Mouse (Mus musculus) bone marrow, adult 2 months (tissue): ENCODE measurements around the gene Lrmda. TPM values are rescaled to one million over a fixed set of nuclear protein-coding genes. Genes with fewer than 3 reads are reported as not detected.

Source experiments
- H3K27ac ChIP-seq: fragments of 200-500 bp; 2 replicates; pipeline ENCODE4 v1.5.1; 2012; ENCODE audit warnings: low read depth, mild to moderate bottlenecking, control low read depth, inconsistent platforms, low read length; ENCODE audit not compliant: control insufficient read depth, poor library complexity, insufficient read depth
- H3K4me1 ChIP-seq: fragments of 200-500 bp; 2 replicates; pipeline ENCODE4 v1.6.1; 2011; ENCODE audit warnings: low read length; ENCODE audit not compliant: control insufficient read depth, insufficient read depth
- H3K4me3 ChIP-seq: fragments of 200-500 bp; replicated peaks from 2 replicates; pipeline ENCODE3; 2011; ENCODE audit warnings: mild to moderate bottlenecking, low read depth, low read length, control low read depth; ENCODE audit not compliant: control insufficient read depth
- CTCF ChIP-seq: fragments of 200-500 bp; IDR thresholded peaks from 2 replicates; pipeline ENCODE4 v1.5.1; 2011; ENCODE audit warnings: low read length, control low read depth; ENCODE audit not compliant: control insufficient read depth, insufficient read depth
- POLR2A ChIP-seq: fragments of 200-500 bp; IDR thresholded peaks from 2 replicates; pipeline ENCODE4 v1.6.1; 2011; ENCODE audit warnings: low read depth, mild to moderate bottlenecking, control low read depth, low read length, borderline replicate concordance; ENCODE audit not compliant: control insufficient read depth
- WGBS: fragments of 180-500 bp; shearing (Covaris S2); methylation state at CpG from one replicate; pipeline ENCODE4 v1.1.7; 2018; 5-methylcytosine and 5-hydroxymethylcytosine counted together
- polyA plus RNA-seq: library from polyadenylated mRNA; stranded (reverse); fragments of >200 nt; gene quantifications from 2 replicates; pipeline ENCODE4 v1.2.4, GENCODE M21; 2011; ENCODE audit warnings: low replicate concordance; ENCODE audit not compliant: missing spikeins, insufficient read depth, insufficient read length

Lrmda gene
- polyA plus RNA-seq, 1 experiment, result 3.8 TPM

DNA sequence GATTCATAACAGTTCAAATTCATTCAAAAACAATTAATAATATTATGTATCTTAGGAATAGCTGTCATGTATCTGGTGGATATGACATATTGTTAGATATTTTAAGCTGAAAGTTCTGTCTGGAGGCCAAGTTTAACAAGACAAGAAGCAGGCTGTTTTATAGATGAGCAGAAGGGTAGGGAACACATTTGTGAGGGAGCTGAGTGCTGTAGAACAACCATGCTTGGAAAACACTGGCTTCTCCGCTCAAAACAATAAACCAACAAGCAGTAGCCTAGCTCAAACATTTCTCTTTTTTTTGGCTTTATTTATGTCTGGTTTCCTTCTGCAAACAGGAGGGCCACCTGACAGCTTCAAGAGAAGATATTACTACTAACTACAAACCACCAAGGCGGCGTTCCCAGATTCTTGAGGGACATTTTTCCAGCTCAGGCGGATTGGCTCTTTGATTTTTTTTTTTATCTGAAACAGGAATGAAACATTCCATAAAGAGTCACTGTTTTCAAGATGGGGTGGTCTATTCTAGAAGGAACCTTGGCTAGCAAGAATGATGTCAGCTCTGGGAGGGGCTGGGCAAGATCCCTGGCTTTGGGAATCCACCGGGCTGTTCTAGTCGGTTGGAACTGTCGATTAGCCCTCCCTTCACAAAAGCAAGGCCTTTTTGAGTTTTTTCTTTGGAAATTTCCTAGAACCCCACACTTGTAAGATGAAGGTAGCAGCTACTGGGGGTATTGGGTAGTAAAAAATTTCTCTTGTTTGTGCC, 304.2 kb downstream of the Lrmda start:
- no peak for TF ChIP-seq CTCF
- no peak for TF ChIP-seq POLR2A
- Histone ChIP-seq H3K4me1 (no peaks in the 10 kb centered on the region), H3K27ac (no peak overlapping the region), H3K4me3 (no peak overlapping the region)
- WGBS, result 88% methylated on average over 7 of the region's 7 CpGs

DNA sequence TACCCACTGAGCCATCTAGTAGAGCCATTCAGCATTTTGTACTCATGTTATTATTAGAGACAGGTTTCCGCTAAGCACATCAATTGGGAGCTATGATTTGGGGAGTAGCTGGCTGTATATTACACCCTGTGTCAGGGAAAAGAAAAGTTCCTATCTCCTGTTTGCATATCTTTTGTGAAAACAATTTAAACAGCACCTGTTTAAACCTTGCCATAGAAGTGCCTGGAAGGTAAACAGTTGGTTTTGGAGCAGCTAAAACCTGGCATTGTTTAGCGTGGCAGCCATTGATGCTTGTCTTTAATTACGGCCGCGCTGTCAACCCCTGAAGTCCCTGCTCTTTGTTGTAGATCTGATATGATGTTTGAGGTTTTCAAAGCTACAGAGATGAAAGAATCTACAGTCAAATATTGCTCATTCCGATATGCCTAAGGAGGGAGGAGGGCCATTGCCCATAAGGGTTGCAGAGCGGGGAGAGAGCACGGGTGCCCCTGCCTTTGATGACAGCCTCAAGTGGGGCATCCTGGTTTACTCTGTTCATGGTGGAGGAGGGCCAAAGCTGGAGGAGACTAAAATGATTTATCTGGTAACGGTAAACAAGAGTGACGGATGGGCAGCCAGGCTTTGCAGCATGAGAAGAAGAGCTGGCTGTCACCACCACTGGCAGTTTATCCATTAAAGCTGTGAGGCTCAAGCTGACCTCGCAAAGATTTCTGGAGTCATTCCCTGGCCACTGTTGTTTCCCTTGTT, 306.9 kb downstream of the Lrmda start:
- TF ChIP-seq CTCF (no peak), POLR2A (no peak)
- Histone ChIP-seq H3K27ac (no peak overlapping the region), H3K4me3 (no peak overlapping the region), H3K4me1 (no peaks in the 10 kb centered on the region)
- WGBS, result 86% methylated on average over 11 of the region's 11 CpGs

- WGBS, result 88% methylated on average over 3 of the region's 3 CpGs
- H3K4me3 ChIP-seq, result no peak overlapping the region
- no peak overlapping the region for H3K27ac ChIP-seq
- no peaks in the 10 kb centered on the region for H3K4me1 ChIP-seq
- TF ChIP-seq CTCF (no peak), POLR2A (no peak)
Observed at GRCm38 (mm10) chr14:22329191-22329590, 309.7 kb downstream of the Lrmda start.

DNA sequence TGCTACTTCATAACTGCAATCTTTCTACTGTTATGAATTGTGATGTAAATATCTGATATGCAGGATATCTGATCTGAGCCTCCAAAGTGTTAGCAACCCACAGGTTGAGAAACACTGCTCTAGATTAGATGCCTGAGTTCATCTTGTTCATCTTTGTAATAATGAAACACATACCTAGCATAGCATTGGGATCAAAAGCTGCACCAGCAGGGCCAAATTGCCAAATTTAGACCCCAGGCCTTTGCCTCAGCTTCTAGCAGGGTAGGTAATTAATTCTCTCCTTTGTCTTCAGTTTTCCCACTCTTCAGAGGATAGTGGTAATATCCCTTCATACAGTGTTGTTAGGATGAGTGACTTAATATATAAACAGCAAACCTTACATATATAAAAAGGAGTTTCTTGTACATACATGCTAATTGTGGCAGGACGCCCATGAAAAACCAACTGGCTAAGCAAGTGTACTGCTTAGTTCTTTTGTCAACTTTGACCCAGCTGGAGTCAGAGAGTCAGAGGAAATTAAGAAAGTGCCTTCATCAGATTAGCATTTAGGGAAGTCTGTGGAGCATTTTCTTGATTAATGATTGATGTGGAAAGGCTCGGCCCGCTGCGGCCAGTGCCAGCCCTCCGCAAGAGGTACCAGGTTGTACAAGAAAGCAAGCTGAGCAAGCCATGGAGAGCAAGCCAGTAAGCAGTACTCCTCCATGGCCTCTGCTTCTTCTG, 315.7 kb downstream of the Lrmda start:
- 85% methylated on average over 5 of the region's 5 CpGs for WGBS
- TF ChIP-seq POLR2A (no peak), CTCF (no peak)
- no peak overlapping the region for H3K4me3 ChIP-seq
- no peaks in the 10 kb centered on the region for H3K4me1 ChIP-seq
- H3K27ac ChIP-seq, result no peak overlapping the region

- WGBS, result 82% methylated on average over 6 of the region's 6 CpGs
- Histone ChIP-seq H3K4me1 (no peaks in the 10 kb centered on the region), H3K27ac (no peak overlapping the region), H3K4me3 (no peak overlapping the region)
- TF ChIP-seq CTCF (no peak), POLR2A (no peak)
Observed at GRCm38 (mm10) chr14:22339176-22339575, 319.7 kb downstream of the Lrmda start.

DNA sequence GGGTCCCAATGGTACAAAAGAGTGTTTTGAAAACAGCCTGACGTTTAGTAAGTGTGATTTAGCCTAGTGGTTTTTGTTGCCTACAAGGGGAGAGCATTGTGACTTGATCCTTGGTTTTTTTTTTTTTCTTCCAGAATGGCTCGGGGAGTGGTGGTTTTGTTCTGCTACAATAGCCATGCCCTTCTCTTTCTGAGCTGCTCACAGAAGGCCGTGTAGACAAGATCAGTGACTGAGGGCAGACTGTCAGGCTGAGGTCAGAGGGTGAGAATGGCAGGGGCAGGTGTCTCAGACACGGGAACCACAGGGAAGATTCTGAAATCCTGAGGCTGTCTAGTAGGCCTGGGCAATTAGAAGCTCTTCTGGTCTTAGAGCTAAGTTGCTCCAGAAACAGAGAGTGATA, 323.8 kb downstream of the Lrmda start:
- TF ChIP-seq POLR2A (no peak), CTCF (no peak)

DNA sequence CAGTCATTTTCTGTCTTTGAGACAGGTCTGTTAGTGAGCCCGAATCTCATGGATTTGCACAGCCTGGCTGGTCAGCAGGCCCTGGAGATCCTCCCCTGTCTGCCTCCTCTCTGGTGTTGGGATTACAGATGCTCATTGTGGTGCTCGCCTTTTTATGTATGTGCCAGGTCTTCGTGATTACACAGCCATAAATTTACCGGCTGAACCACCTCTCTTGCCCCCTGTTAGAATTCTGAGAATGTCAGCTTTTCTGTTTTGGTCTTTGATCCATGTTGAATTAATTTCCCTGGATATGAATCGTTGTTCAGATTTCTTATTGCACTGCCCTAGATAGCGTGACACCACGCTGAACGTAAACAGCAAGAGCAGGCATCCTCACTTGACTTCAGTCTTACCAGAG, 325.7 kb downstream of the Lrmda start:
- WGBS, result 82% methylated on average over 8 of the region's 8 CpGs
- H3K27ac ChIP-seq, result no peak overlapping the region
- no peaks in the 10 kb centered on the region for H3K4me1 ChIP-seq
- no peak overlapping the region for H3K4me3 ChIP-seq
- no peak for TF ChIP-seq CTCF
- no peak for TF ChIP-seq POLR2A

More for the DNA sequence above, 323.8 kb downstream of the Lrmda start:
- Histone ChIP-seq H3K4me3 (no peak overlapping the region), H3K27ac (no peak overlapping the region), H3K4me1 (no peaks in the 10 kb centered on the region)
- 64% methylated on average over 4 of the region's 4 CpGs for WGBS

DNA sequence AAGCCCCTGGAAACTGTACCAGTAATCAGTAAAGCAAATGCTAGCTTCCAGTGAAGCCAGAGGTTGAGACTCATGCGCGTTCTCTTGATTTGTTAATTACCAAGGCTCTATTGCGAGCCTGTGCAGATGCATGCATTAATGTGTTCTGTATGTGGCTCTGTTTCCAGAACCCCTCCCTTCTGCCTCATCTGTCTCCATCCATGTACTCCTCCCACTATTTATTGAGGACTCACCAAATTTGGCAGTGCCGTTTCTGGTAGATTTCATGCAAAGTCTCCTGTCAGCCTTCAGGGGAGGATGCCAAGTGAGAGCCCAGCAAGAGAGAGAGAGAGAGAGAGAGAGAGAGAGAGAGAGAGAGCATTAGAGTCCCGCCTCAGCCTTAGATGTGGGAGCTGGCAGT, 334.1 kb downstream of the Lrmda start:
- no peaks in the 10 kb centered on the region for H3K4me1 ChIP-seq
- 87% methylated on average over 5 of the region's 5 CpGs for WGBS
- no peak for TF ChIP-seq POLR2A
- TF ChIP-seq CTCF, result no peak
- H3K4me3 ChIP-seq, result no peak overlapping the region
- no peak overlapping the region for H3K27ac ChIP-seq
